Mouse (Mus musculus): ENCODE results near the gene Hnrnpab. TPM values are rescaled to one million over a fixed set of nuclear protein-coding genes. Genes with fewer than 3 reads are reported as not detected.

The Hnrnpab gene
- polyA plus RNA-seq (2015; fragmentation: Nextera tagmentation; extraction: Ambion mirVana), result 505 and 542 TPM in 2 replicates

- DNase-seq (ENCODE audit: low spot score), result peak; percentile 98
Measured at GRCm38 (mm10) chr11:51606447-51607095, at the start of gene Hnrnpab. Gene Hnrnpab (minus strand): TSS chr11:51606847.

GRCm38 (mm10) chr11:51654891-51655290 is 48.2 kb upstream of the Hnrnpab start:
- DNase-seq (ENCODE audit: low spot score), result no peak

GRCm38 (mm10) chr11:51653736-51654135 is 47.1 kb upstream of the Hnrnpab start:
- no peak for DNase-seq (ENCODE audit: low spot score)

GRCm38 (mm10) chr11:51652889-51653418 is 46.3 kb upstream of the Hnrnpab start:
- DNase-seq (ENCODE audit: low spot score), result no peak

- DNase-seq (ENCODE audit: low spot score), result peak; percentile 79
Measured at GRCm38 (mm10) chr11:51650691-51651515, 44.3 kb upstream of the Hnrnpab start, which contains the start of the genes N4bp3 and D930048N14Rik. Gene N4bp3 (minus strand): TSS chr11:51650842. Gene D930048N14Rik (plus strand): TSS chr11:51650954.

- peak; percentile 34 for DNase-seq (ENCODE audit: low spot score)
Measured at GRCm38 (mm10) chr11:51650261-51650660, 43.6 kb upstream of the Hnrnpab start.

- DNase-seq (ENCODE audit: low spot score), result peak; percentile 48
Measured at GRCm38 (mm10) chr11:51649889-51650199, 43.2 kb upstream of the Hnrnpab start.

- no peak for DNase-seq (ENCODE audit: low spot score)
Measured at GRCm38 (mm10) chr11:51649111-51649888, 42.7 kb upstream of the Hnrnpab start.

GRCm38 (mm10) chr11:51648566-51648965 is 41.9 kb upstream of the Hnrnpab start:
- DNase-seq (ENCODE audit: low spot score), result no peak

- DNase-seq (ENCODE audit: low spot score), result peak; percentile 52
Measured at GRCm38 (mm10) chr11:51646751-51647667, 40.4 kb upstream of the Hnrnpab start.

- DNase-seq (ENCODE audit: low spot score), result no peak
Measured at GRCm38 (mm10) chr11:51646245-51646644, 39.6 kb upstream of the Hnrnpab start.

- no peak for DNase-seq (ENCODE audit: low spot score)
Measured at GRCm38 (mm10) chr11:51645293-51645692, 38.6 kb upstream of the Hnrnpab start.

- DNase-seq (ENCODE audit: low spot score), result peak; percentile 94
Measured at GRCm38 (mm10) chr11:51644217-51644616, 37.6 kb upstream of the Hnrnpab start.

- peak; percentile 76 for DNase-seq (ENCODE audit: low spot score)
Measured at GRCm38 (mm10) chr11:51643761-51644160, 37.1 kb upstream of the Hnrnpab start.

GRCm38 (mm10) chr11:51643202-51643601 is 36.6 kb upstream of the Hnrnpab start:
- no peak for DNase-seq (ENCODE audit: low spot score)

- no peak for DNase-seq (ENCODE audit: low spot score)
Measured at GRCm38 (mm10) chr11:51640748-51641147, 34.1 kb upstream of the Hnrnpab start.

GRCm38 (mm10) chr11:51638497-51638896 is 31.9 kb upstream of the Hnrnpab start:
- DNase-seq (ENCODE audit: low spot score), result no peak

- DNase-seq (ENCODE audit: low spot score), result peak; percentile 83
Measured at GRCm38 (mm10) chr11:51637971-51638414, 31.3 kb upstream of the Hnrnpab start.

- peak; percentile 87 for DNase-seq (ENCODE audit: low spot score)
Measured at GRCm38 (mm10) chr11:51636323-51636684, 29.7 kb upstream of the Hnrnpab start.
